Mouse (Mus musculus): ENCODE results near the gene Mgat5. TPM values are rescaled to one million over a fixed set of nuclear protein-coding genes. Genes with fewer than 3 reads are reported as not detected.

Mgat5 gene
- total and polyA plus RNA-seq, 2 experiments = 1.9 to 3.8 TPM

GRCm38 (mm10) chr1:127444836-127445485 is 240.1 kb downstream of the Mgat5 start:
- no peak overlapping the region for H3K9ac ChIP-seq (ENCODE audit: low read depth, low read length)
- no peak overlapping the region for H3K4me3 ChIP-seq (ENCODE audit: insufficient read depth, low read depth, low read length)
- H3K27me3 ChIP-seq (ENCODE audit: control insufficient read depth, insufficient read depth, low read length) = no peaks in the 10 kb centered on the region
- H3K79me2 ChIP-seq (ENCODE audit: control insufficient read depth, insufficient read depth, low read length) = no peaks in the 10 kb centered on the region
- H3K4me1 ChIP-seq (ENCODE audit: control insufficient read depth, insufficient read depth, low read length) = no peaks in the 10 kb centered on the region
- DNase-seq (ENCODE audit: extremely low read depth, low read depth, low spot score) = no peak
- H3K27ac ChIP-seq (replicated peaks; ENCODE audit: insufficient read depth, low read depth, low read length) = no peak overlapping the region
- 88% methylated on average over 5 of the region's 5 CpGs for WGBS
- peaks cover 2% of the 10 kb centered on the region; the same call in 1 of the 2 replicates for H3K36me3 ChIP-seq (ENCODE audit: control insufficient read depth, insufficient read depth, low read length)
- TF ChIP-seq POLR2A (IDR thresholded peaks at IDR 0.05; ENCODE audit: extremely low read depth, insufficient read depth, low read length) (no peak), CTCF (IDR thresholded peaks at IDR 0.05; ENCODE audit: low read depth, low read length) (no peak)

GRCm38 (mm10) chr1:127453397-127453796 is 248.6 kb downstream of the Mgat5 start:
- no peak for DNase-seq (ENCODE audit: extremely low read depth, low read depth, low spot score)
- no peaks in the 10 kb centered on the region for H3K4me1 ChIP-seq (ENCODE audit: control insufficient read depth, insufficient read depth, low read length)
- H3K4me3 ChIP-seq (ENCODE audit: insufficient read depth, low read depth, low read length) = no peak overlapping the region
- H3K9ac ChIP-seq (ENCODE audit: low read depth, low read length) = no peak overlapping the region
- no peak overlapping the region for H3K27ac ChIP-seq (replicated peaks; ENCODE audit: insufficient read depth, low read depth, low read length)
- H3K27me3 ChIP-seq (ENCODE audit: control insufficient read depth, insufficient read depth, low read length) = no peaks in the 10 kb centered on the region
- H3K79me2 ChIP-seq (ENCODE audit: control insufficient read depth, insufficient read depth, low read length) = no peaks in the 10 kb centered on the region
- TF ChIP-seq CTCF (IDR thresholded peaks at IDR 0.05; ENCODE audit: low read depth, low read length) = no peak
- TF ChIP-seq POLR2A (IDR thresholded peaks at IDR 0.05; ENCODE audit: extremely low read depth, insufficient read depth, low read length) = no peak
- 92% methylated on average over 6 of the region's 6 CpGs for WGBS
- H3K36me3 ChIP-seq (ENCODE audit: control insufficient read depth, insufficient read depth, low read length) = peaks cover 1% of the 10 kb centered on the region; the same call in 1 of the 2 replicates

- Histone ChIP-seq H3K4me3 (ENCODE audit: insufficient read depth, low read depth, low read length) (no peak overlapping the region), H3K4me1 (ENCODE audit: control insufficient read depth, insufficient read depth, low read length) (no peaks in the 10 kb centered on the region), H3K9ac (ENCODE audit: low read depth, low read length) (no peak overlapping the region), H3K27me3 (ENCODE audit: control insufficient read depth, insufficient read depth, low read length) (no peaks in the 10 kb centered on the region), H3K27ac (replicated peaks; ENCODE audit: insufficient read depth, low read depth, low read length) (no peak overlapping the region), H3K79me2 (ENCODE audit: control insufficient read depth, insufficient read depth, low read length) (no peaks in the 10 kb centered on the region), H3K36me3 (ENCODE audit: control insufficient read depth, insufficient read depth, low read length) (no peaks in the 10 kb centered on the region)
- DNase-seq (ENCODE audit: extremely low read depth, low read depth, low spot score) = peak; percentile 45
- TF ChIP-seq POLR2A (IDR thresholded peaks at IDR 0.05; ENCODE audit: extremely low read depth, insufficient read depth, low read length) (no peak), CTCF (IDR thresholded peaks at IDR 0.05; ENCODE audit: low read depth, low read length) (peak; percentile 70)
- 7% methylated on average over 6 of the region's 6 CpGs for WGBS
These were observed 254.2 kb downstream of the Mgat5 start for GRCm38 (mm10) chr1:127459015-127459451.

GRCm38 (mm10) chr1:127459576-127459975 is 254.8 kb downstream of the Mgat5 start:
- Histone ChIP-seq H3K27me3 (ENCODE audit: control insufficient read depth, insufficient read depth, low read length) (no peaks in the 10 kb centered on the region), H3K36me3 (ENCODE audit: control insufficient read depth, insufficient read depth, low read length) (no peaks in the 10 kb centered on the region), H3K9ac (ENCODE audit: low read depth, low read length) (no peak overlapping the region), H3K4me3 (ENCODE audit: insufficient read depth, low read depth, low read length) (no peak overlapping the region), H3K79me2 (ENCODE audit: control insufficient read depth, insufficient read depth, low read length) (no peaks in the 10 kb centered on the region), H3K27ac (replicated peaks; ENCODE audit: insufficient read depth, low read depth, low read length) (no peak overlapping the region), H3K4me1 (ENCODE audit: control insufficient read depth, insufficient read depth, low read length) (no peaks in the 10 kb centered on the region)
- no peak for TF ChIP-seq CTCF (IDR thresholded peaks at IDR 0.05; ENCODE audit: low read depth, low read length)
- WGBS = 91% methylated on average over 7 of the region's 7 CpGs
- no peak for DNase-seq (ENCODE audit: extremely low read depth, low read depth, low spot score)

GRCm38 (mm10) chr1:127461017-127461416 is 256.2 kb downstream of the Mgat5 start:
- H3K27ac ChIP-seq (replicated peaks; ENCODE audit: insufficient read depth, low read depth, low read length) = no peak overlapping the region
- no peak overlapping the region for H3K9ac ChIP-seq (ENCODE audit: low read depth, low read length)
- no peak overlapping the region for H3K4me3 ChIP-seq (ENCODE audit: insufficient read depth, low read depth, low read length)
- no peaks in the 10 kb centered on the region for H3K27me3 ChIP-seq (ENCODE audit: control insufficient read depth, insufficient read depth, low read length)
- no peaks in the 10 kb centered on the region for H3K79me2 ChIP-seq (ENCODE audit: control insufficient read depth, insufficient read depth, low read length)
- WGBS = 89% methylated on average over 9 of the region's 9 CpGs
- no peaks in the 10 kb centered on the region for H3K36me3 ChIP-seq (ENCODE audit: control insufficient read depth, insufficient read depth, low read length)
- DNase-seq (ENCODE audit: extremely low read depth, low read depth, low spot score) = no peak
- no peaks in the 10 kb centered on the region for H3K4me1 ChIP-seq (ENCODE audit: control insufficient read depth, insufficient read depth, low read length)
- TF ChIP-seq CTCF (IDR thresholded peaks at IDR 0.05; ENCODE audit: low read depth, low read length) = no peak
- no peak for TF ChIP-seq POLR2A (IDR thresholded peaks at IDR 0.05; ENCODE audit: extremely low read depth, insufficient read depth, low read length)

- H3K9ac ChIP-seq (ENCODE audit: low read depth, low read length) = no peak overlapping the region
- no peaks in the 10 kb centered on the region for H3K79me2 ChIP-seq (ENCODE audit: control insufficient read depth, insufficient read depth, low read length)
- H3K4me1 ChIP-seq (ENCODE audit: control insufficient read depth, insufficient read depth, low read length) = no peaks in the 10 kb centered on the region
- H3K27ac ChIP-seq (replicated peaks; ENCODE audit: insufficient read depth, low read depth, low read length) = no peak overlapping the region
- WGBS = 88% methylated on average over 6 of the region's 6 CpGs
- no peak for TF ChIP-seq POLR2A (IDR thresholded peaks at IDR 0.05; ENCODE audit: extremely low read depth, insufficient read depth, low read length)
- no peaks in the 10 kb centered on the region for H3K36me3 ChIP-seq (ENCODE audit: control insufficient read depth, insufficient read depth, low read length)
- H3K27me3 ChIP-seq (ENCODE audit: control insufficient read depth, insufficient read depth, low read length) = no peaks in the 10 kb centered on the region
- H3K4me3 ChIP-seq (ENCODE audit: insufficient read depth, low read depth, low read length) = no peak overlapping the region
- no peak for DNase-seq (ENCODE audit: extremely low read depth, low read depth, low spot score)
These were observed 259.2 kb downstream of the Mgat5 start for GRCm38 (mm10) chr1:127464041-127464440.

Data from liver, adult 2 months (tissue).